Mouse (Mus musculus) intestine, embryonic 16.5 days (tissue): ENCODE data around the gene Rhoq. TPM values are rescaled to one million over a fixed set of nuclear protein-coding genes. Genes with fewer than 3 reads are reported as not detected.

Experiments
- ATAC-seq: fragments of 200-750 bp; cut with Nextera tagmentation; 2 replicates; pipeline ENCODE4 v1.8.0; 2017; ENCODE audit warnings: moderate TSS enrichment, moderate library complexity
- H3K27ac ChIP-seq: fragments of 300-500 bp; sonication (generic); 2 replicates; pipeline ENCODE4 v1.5.1; 2014; ENCODE audit warnings: mild to moderate bottlenecking, low read length
- H3K27me3 ChIP-seq: fragments of 300-500 bp; sonication (generic); replicated peaks from 2 replicates; pipeline ENCODE4 v1.6.1; 2014; ENCODE audit warnings: low read length, control low read depth, mixed read lengths; ENCODE audit not compliant: control insufficient read depth, insufficient read depth
- H3K36me3 ChIP-seq: fragments of 300-500 bp; sonication (generic); 2 replicates; pipeline ENCODE4 v1.6.1; 2014; ENCODE audit warnings: low read length, control low read depth; ENCODE audit not compliant: control insufficient read depth, insufficient read depth
- H3K4me1 ChIP-seq: fragments of 300-500 bp; sonication (generic); 2 replicates; pipeline ENCODE4 v1.6.1; 2014; ENCODE audit warnings: low read length, control low read depth, mixed read lengths; ENCODE audit not compliant: control insufficient read depth, insufficient read depth
- H3K4me2 ChIP-seq: fragments of 300-500 bp; sonication (generic); 2 replicates; pipeline ENCODE4 v1.6.1; 2014; ENCODE audit warnings: low read depth, low read length, control low read depth
- H3K4me3 ChIP-seq: fragments of 300-500 bp; sonication (generic); 2 replicates; pipeline ENCODE4 v1.5.1; 2014; ENCODE audit warnings: mild to moderate bottlenecking, low read length
- H3K9ac ChIP-seq: fragments of 300-500 bp; sonication (generic); 2 replicates; pipeline ENCODE4 v1.6.1; 2014; ENCODE audit warnings: low read depth, low read length
- H3K9me3 ChIP-seq: fragments of 300-500 bp; sonication (generic); 2 replicates; pipeline ENCODE4 v1.6.1; 2016; ENCODE audit warnings: low read length, control low read depth; ENCODE audit not compliant: control insufficient read depth
- WGBS: fragments of 180-500 bp; shearing (Covaris S2); extraction: QIAGEN DNeasy Blood & Tissue Kit; methylation state at CpG from one replicate; pipeline ENCODE4 v1.1.7; 2014; 5-methylcytosine and 5-hydroxymethylcytosine counted together
- polyA plus RNA-seq: library from polyadenylated mRNA; unstranded; fragments of >200 nt; fragmentation: Nextera tagmentation; extraction: Ambion mirVana; gene quantifications from 2 replicates; pipeline ENCODE4 v1.2.1, GENCODE M21; 2015

Rhoq gene
- polyA plus RNA-seq, 1 experiment from 2014 or later = 5.4 TPM

- Histone ChIP-seq H3K4me2 (no peak overlapping the region), H3K27me3 (no peaks in the 10 kb centered on the region), H3K36me3 (no peaks in the 10 kb centered on the region; the same call in 1 of the 2 replicates), H3K27ac (no peak overlapping the region), H3K4me3 (no peak overlapping the region), H3K9me3 (no peaks in the 10 kb centered on the region), H3K9ac (no peak overlapping the region), H3K4me1 (peaks cover 21% of the 10 kb centered on the region)
- 78% methylated on average over 10 of the region's 10 CpGs for WGBS
- ATAC-seq = no peak
Observed at GRCm38 (mm10) chr17:86967536-86968525, 4.9 kb downstream of the Rhoq start.

- no peaks in the 10 kb centered on the region; the same call in 1 of the 2 replicates for H3K36me3 ChIP-seq
- ATAC-seq = no peak
- peaks cover 21% of the 10 kb centered on the region for H3K4me1 ChIP-seq
- no peaks in the 10 kb centered on the region for H3K9me3 ChIP-seq
- no peaks in the 10 kb centered on the region for H3K27me3 ChIP-seq
- no peak overlapping the region for H3K9ac ChIP-seq
- 91% methylated on average over 5 of the region's 5 CpGs for WGBS
- no peak overlapping the region for H3K4me2 ChIP-seq
- no peak overlapping the region for H3K4me3 ChIP-seq
- no peak overlapping the region for H3K27ac ChIP-seq
Observed at GRCm38 (mm10) chr17:86968581-86968980, 5.7 kb downstream of the Rhoq start.

GRCm38 (mm10) chr17:86969582-86969981 lies 6.7 kb downstream of the Rhoq start:
- H3K4me3 ChIP-seq = no peak overlapping the region
- ATAC-seq = no peak

GRCm38 (mm10) chr17:86970026-86970750 lies 7.3 kb downstream of the Rhoq start:
- Histone ChIP-seq H3K27me3 (no peaks in the 10 kb centered on the region), H3K36me3 (no peaks in the 10 kb centered on the region; the same call in 1 of the 2 replicates), H3K9ac (no peak overlapping the region), H3K9me3 (no peaks in the 10 kb centered on the region), H3K4me2 (no peak overlapping the region), H3K27ac (no peak overlapping the region), H3K4me1 (peaks cover 7% of the 10 kb centered on the region), H3K4me3 (no peak overlapping the region)
- WGBS = 90% methylated on average over 15 of the region's 15 CpGs
- no peak for ATAC-seq

More at GRCm38 (mm10) chr17:86969582-86969981, 6.7 kb downstream of the Rhoq start:
- Histone ChIP-seq H3K4me2 (no peak overlapping the region), H3K4me1 (peaks cover 13% of the 10 kb centered on the region), H3K36me3 (no peaks in the 10 kb centered on the region; the same call in 1 of the 2 replicates), H3K9me3 (no peaks in the 10 kb centered on the region), H3K27me3 (no peaks in the 10 kb centered on the region), H3K27ac (no peak overlapping the region), H3K9ac (no peak overlapping the region)
- WGBS = 79% methylated on average over 5 of the region's 5 CpGs

GRCm38 (mm10) chr17:86971036-86971435 lies 8.2 kb downstream of the Rhoq start:
- no peaks in the 10 kb centered on the region for H3K9me3 ChIP-seq
- H3K4me2 ChIP-seq = no peak overlapping the region
- H3K27me3 ChIP-seq = no peaks in the 10 kb centered on the region
- H3K36me3 ChIP-seq = no peaks in the 10 kb centered on the region; the same call in 1 of the 2 replicates
- no peak overlapping the region for H3K4me3 ChIP-seq
- ATAC-seq = no peak
- H3K9ac ChIP-seq = no peak overlapping the region
- 84% methylated on average over 5 of the region's 5 CpGs for WGBS
- peaks cover under 1% of the 10 kb centered on the region; the same call in 1 of the 2 replicates for H3K4me1 ChIP-seq
- H3K27ac ChIP-seq = no peak overlapping the region

- Histone ChIP-seq H3K9ac (no peak overlapping the region), H3K4me2 (no peak overlapping the region), H3K27ac (no peak overlapping the region), H3K9me3 (no peaks in the 10 kb centered on the region), H3K36me3 (no peaks in the 10 kb centered on the region; the same call in 1 of the 2 replicates), H3K4me1 (no peaks in the 10 kb centered on the region; the same call in 1 of the 2 replicates), H3K4me3 (no peak overlapping the region), H3K27me3 (no peaks in the 10 kb centered on the region)
- WGBS = 92% methylated on average over 7 of the region's 7 CpGs
- no peak for ATAC-seq
Observed at GRCm38 (mm10) chr17:86971860-86972259, 9.0 kb downstream of the Rhoq start.

GRCm38 (mm10) chr17:86973097-86973496 lies 10.2 kb downstream of the Rhoq start:
- Histone ChIP-seq H3K4me1 (no peaks in the 10 kb centered on the region; the same call in 1 of the 2 replicates), H3K4me3 (no peak overlapping the region), H3K27me3 (no peaks in the 10 kb centered on the region), H3K27ac (no peak overlapping the region), H3K4me2 (no peak overlapping the region), H3K9ac (no peak overlapping the region), H3K36me3 (no peaks in the 10 kb centered on the region; the same call in 1 of the 2 replicates), H3K9me3 (no peaks in the 10 kb centered on the region)
- WGBS = 82% methylated on average over 2 of the region's 2 CpGs
- ATAC-seq = 0 out of 2 replicates have a peak, but pooled peaks have one; percentile 36

- H3K4me2 ChIP-seq = no peak overlapping the region
- no peak overlapping the region for H3K9ac ChIP-seq
- H3K36me3 ChIP-seq = peaks cover 3% of the 10 kb centered on the region; the same call in 1 of the 2 replicates
- H3K27me3 ChIP-seq = no peaks in the 10 kb centered on the region
- 73% methylated on average over 10 of the region's 10 CpGs for WGBS
- no peaks in the 10 kb centered on the region for H3K4me1 ChIP-seq
- no peak for ATAC-seq
- H3K9me3 ChIP-seq = no peaks in the 10 kb centered on the region
- H3K4me3 ChIP-seq = no peak overlapping the region
- no peak overlapping the region for H3K27ac ChIP-seq
Observed at GRCm38 (mm10) chr17:86976387-86976786, 13.5 kb downstream of the Rhoq start.

GRCm38 (mm10) chr17:86978496-86978895 lies 15.6 kb downstream of the Rhoq start:
- Histone ChIP-seq H3K4me1 (peaks cover 6% of the 10 kb centered on the region), H3K4me2 (no peak overlapping the region), H3K27ac (no peak overlapping the region), H3K36me3 (peaks cover 3% of the 10 kb centered on the region; the same call in 1 of the 2 replicates), H3K9ac (no peak overlapping the region), H3K4me3 (no peak overlapping the region), H3K9me3 (no peaks in the 10 kb centered on the region), H3K27me3 (no peaks in the 10 kb centered on the region)
- WGBS = 85% methylated on average over 6 of the region's 6 CpGs
- ATAC-seq = no peak
